Mouse (Mus musculus) liver, embryonic 16.5 days (tissue): ENCODE results near the gene Zbtb25. TPM values are rescaled to one million over a fixed set of nuclear protein-coding genes. Genes with fewer than 3 reads are reported as not detected.
A peak's percentile ranks its signal among the peaks of the same experiment; 100 is the strongest.

Source experiments
- ATAC-seq: fragments of 200-750 bp; cut with Nextera tagmentation; 2 replicates; pipeline ENCODE4 v1.8.0; 2017; ENCODE audit warnings: low read depth, mild to moderate bottlenecking, moderate number of reproducible peaks, moderate library complexity
- H3K27ac ChIP-seq: fragments of 300-500 bp; sonication (generic); 2 replicates; pipeline ENCODE4 v1.5.1; 2014; ENCODE audit warnings: mild to moderate bottlenecking, low read length
- H3K27me3 ChIP-seq: fragments of 300-500 bp; sonication (generic); 2 replicates; pipeline ENCODE4 v1.6.1; 2014; ENCODE audit warnings: low read depth, low read length, mixed read lengths; ENCODE audit not compliant: control insufficient read depth, insufficient read depth
- H3K36me3 ChIP-seq: fragments of 300-500 bp; sonication (generic); 2 replicates; pipeline ENCODE4 v1.6.1; 2014; ENCODE audit warnings: mild to moderate bottlenecking; ENCODE audit not compliant: control insufficient read depth, insufficient read depth
- H3K4me1 ChIP-seq: fragments of 300-500 bp; sonication (generic); 2 replicates; pipeline ENCODE4 v1.6.1; 2014; ENCODE audit warnings: low read depth, low read length, mixed read lengths; ENCODE audit not compliant: control insufficient read depth
- H3K4me2 ChIP-seq: fragments of 300-500 bp; sonication (generic); 2 replicates; pipeline ENCODE4 v1.6.1; 2014; ENCODE audit warnings: low read depth, low read length, mixed read lengths
- H3K4me3 ChIP-seq: fragments of 300-500 bp; sonication (generic); 2 replicates; pipeline ENCODE4 v1.5.1; 2014; ENCODE audit warnings: low read depth, mild to moderate bottlenecking, low read length
- H3K9ac ChIP-seq: fragments of 300-500 bp; sonication (generic); 2 replicates; pipeline ENCODE4 v1.6.1; 2014; ENCODE audit warnings: low read depth, low read length
- H3K9me3 ChIP-seq: fragments of 300-500 bp; sonication (generic); replicated peaks from 2 replicates; pipeline ENCODE4 v1.6.1; 2016; ENCODE audit warnings: low read length; ENCODE audit not compliant: control insufficient read depth
- WGBS: fragments of 180-500 bp; shearing (Covaris S2); extraction: QIAGEN DNeasy Blood & Tissue Kit; methylation state at CpG from one replicate; pipeline ENCODE4 v1.1.7; 2014; ENCODE audit not compliant: insufficient replicate concordance; 5-methylcytosine and 5-hydroxymethylcytosine counted together
- polyA plus RNA-seq: library from polyadenylated mRNA; unstranded; fragments of >200 nt; fragmentation: Nextera tagmentation; extraction: Ambion mirVana; gene quantifications from 2 replicates; pipeline ENCODE4 v1.2.1, GENCODE M21; 2015

Gene Zbtb25
- polyA plus RNA-seq, 1 experiment from 2014 or later = 4.1 TPM

GRCm38 (mm10) chr12:76335641-76336040 lies 33.8 kb downstream of the Zbtb25 start:
- no peak overlapping the region for H3K4me2 ChIP-seq
- H3K36me3 ChIP-seq = no peaks in the 10 kb centered on the region
- H3K27me3 ChIP-seq = no peaks in the 10 kb centered on the region
- H3K9me3 ChIP-seq = no peaks in the 10 kb centered on the region
- no peaks in the 10 kb centered on the region for H3K4me1 ChIP-seq
- H3K27ac ChIP-seq = no peak overlapping the region
- no peak overlapping the region for H3K4me3 ChIP-seq
- no peak overlapping the region for H3K9ac ChIP-seq
- 61% methylated on average over 5 of the region's 5 CpGs for WGBS
- ATAC-seq = no peak

- ATAC-seq = no peak
- Histone ChIP-seq H3K4me3 (no peak overlapping the region), H3K4me1 (no peaks in the 10 kb centered on the region), H3K9ac (no peak overlapping the region), H3K36me3 (no peaks in the 10 kb centered on the region), H3K27ac (no peak overlapping the region), H3K4me2 (no peak overlapping the region), H3K9me3 (no peaks in the 10 kb centered on the region; the same call in 1 of the 2 replicates), H3K27me3 (no peaks in the 10 kb centered on the region)
- WGBS = 46% methylated on average over 5 of the region's 5 CpGs
Observed at GRCm38 (mm10) chr12:76333688-76334087, 35.7 kb downstream of the Zbtb25 start.

GRCm38 (mm10) chr12:76328567-76329354 lies 40.6 kb downstream of the Zbtb25 start:
- Histone ChIP-seq H3K9me3 (peaks cover 2% of the 10 kb centered on the region; the same call in 1 of the 2 replicates), H3K4me3 (no peak overlapping the region), H3K9ac (no peak overlapping the region), H3K4me1 (peaks cover 5% of the 10 kb centered on the region; the same call in 1 of the 2 replicates), H3K36me3 (no peaks in the 10 kb centered on the region), H3K27me3 (peaks cover 6% of the 10 kb centered on the region), H3K27ac (0 out of 2 replicates have a peak overlapping the region, but pooled peaks have one; percentile 19), H3K4me2 (no peak overlapping the region)
- 60% methylated on average over 6 of the region's 6 CpGs for WGBS
- no peak for ATAC-seq

GRCm38 (mm10) chr12:76326437-76327220 lies 42.8 kb downstream of the Zbtb25 start:
- no peak overlapping the region for H3K27ac ChIP-seq
- H3K27me3 ChIP-seq = peaks cover 6% of the 10 kb centered on the region
- H3K36me3 ChIP-seq = no peaks in the 10 kb centered on the region
- ATAC-seq = no peak
- H3K4me1 ChIP-seq = peaks cover 5% of the 10 kb centered on the region; the same call in 1 of the 2 replicates
- no peak overlapping the region for H3K4me3 ChIP-seq
- no peak overlapping the region for H3K9ac ChIP-seq
- 85% methylated on average over 23 of the region's 23 CpGs for WGBS
- no peak overlapping the region for H3K4me2 ChIP-seq
- peaks cover 2% of the 10 kb centered on the region; the same call in 1 of the 2 replicates for H3K9me3 ChIP-seq

GRCm38 (mm10) chr12:76324679-76325431 lies 44.5 kb downstream of the Zbtb25 start, which contains the start of gene Akap5:
Akap5 (plus strand) TSS chr12:76324891.
- no peak within 1 kb of the TSS for H3K27ac ChIP-seq
- H3K9me3 ChIP-seq = peaks cover 2% of the 10 kb centered on the region; the same call in 1 of the 2 replicates

GRCm38 (mm10) chr12:76318282-76319212 lies 50.9 kb downstream of the Zbtb25 start:
- no peak overlapping the region; the same call in 1 of the 2 replicates for H3K9ac ChIP-seq
- H3K27ac ChIP-seq = peak overlapping the region; percentile 70
- 7% methylated on average over 9 of the region's 9 CpGs for WGBS
- H3K4me1 ChIP-seq = peaks cover 17% of the 10 kb centered on the region
- ATAC-seq = peak; percentile 92
- peaks cover 5% of the 10 kb centered on the region; the same call in 1 of the 2 replicates for H3K36me3 ChIP-seq
- H3K4me3 ChIP-seq = 0 out of 2 replicates have a peak overlapping the region, but pooled peaks have one; percentile 0
- peak overlapping the region; percentile 44 for H3K4me2 ChIP-seq
- H3K27me3 ChIP-seq = no peaks in the 10 kb centered on the region
- no peaks in the 10 kb centered on the region for H3K9me3 ChIP-seq

More at GRCm38 (mm10) chr12:76324679-76325431, 44.5 kb downstream of the Zbtb25 start, which contains the start of gene Akap5:
- Histone ChIP-seq H3K4me2 (peak within 1 kb of the TSS; percentile 69), H3K36me3 (peaks cover 2% of the 10 kb centered on the region; the same call in 1 of the 2 replicates), H3K4me1 (peaks cover 5% of the 10 kb centered on the region; the same call in 1 of the 2 replicates), H3K4me3 (peak within 1 kb of the TSS; percentile 53), H3K27me3 (peaks cover 6% of the 10 kb centered on the region), H3K9ac (peak within 1 kb of the TSS; percentile 35)
- WGBS = 3% methylated on average over 47 of the region's 53 CpGs
- peak; percentile 75 for ATAC-seq

- Histone ChIP-seq H3K9ac (no peak overlapping the region), H3K4me2 (no peak overlapping the region), H3K36me3 (peaks cover 3% of the 10 kb centered on the region; the same call in 1 of the 2 replicates), H3K9me3 (no peaks in the 10 kb centered on the region), H3K4me1 (peaks cover 11% of the 10 kb centered on the region), H3K27me3 (no peaks in the 10 kb centered on the region), H3K4me3 (no peak overlapping the region), H3K27ac (no peak overlapping the region)
- ATAC-seq = no peak
- 84% methylated on average over 8 of the region's 8 CpGs for WGBS
Observed at GRCm38 (mm10) chr12:76311951-76312350, 57.5 kb downstream of the Zbtb25 start.
